Mouse (Mus musculus) hindbrain, embryonic 14.5 days (tissue): Measurements from ENCODE around the gene Lrrc66. TPM values are rescaled to one million over a fixed set of nuclear protein-coding genes. Genes with fewer than 3 reads are reported as not detected.

Source experiments
- polyA plus RNA-seq: library from polyadenylated mRNA; unstranded; fragments of >200 nt; fragmentation: Nextera tagmentation; extraction: Ambion mirVana; gene quantifications from 2 replicates; pipeline ENCODE4 v1.2.1, GENCODE M21; 2014

Gene Lrrc66
- polyA plus RNA-seq, 1 experiment from 2014 or later = not detected

Other genes starting within 250 kb of the Lrrc66 start
- gene Cwh43, start 226.5 kb downstream of the Lrrc66 start, polyA plus RNA-seq = 0.31 and 0.32 TPM in 2 replicates
- gene Dcun1d4, start 151.5 kb downstream of the Lrrc66 start, polyA plus RNA-seq = 61.5 and 65.0 TPM in 2 replicates
- 42.1 and 50.3 TPM in 2 replicates for gene Sgcb, start 15.3 kb upstream of the Lrrc66 start, polyA plus RNA-seq
- 0.85 and 1.4 TPM in 2 replicates for gene Spata18, start 18.9 kb upstream of the Lrrc66 start, polyA plus RNA-seq